Mouse (Mus musculus) splenic B cell, adult 2 months (primary cell): ENCODE measurements around the gene Slc44a1.
A peak's percentile ranks its signal among the peaks of the same experiment; 100 is the strongest.

Experiments
- DNase-seq: peaks from one replicate; pipeline ENCODE4 v3.0.0-alpha.2; 2011; ENCODE audit warnings: low read depth, low spot score
- H3K27me3 ChIP-seq: 2 replicates; pipeline ENCODE4 v1.6.1; 2012; ENCODE audit warnings: mild to moderate bottlenecking, low read length, moderate library complexity, mixed read lengths; ENCODE audit not compliant: control insufficient read depth, poor library complexity, insufficient read depth, severe bottlenecking
- H3K36me3 ChIP-seq: 2 replicates; pipeline ENCODE4 v1.6.1; 2012; ENCODE audit warnings: mild to moderate bottlenecking, low read length, moderate library complexity, mixed read lengths; ENCODE audit not compliant: control insufficient read depth, poor library complexity, insufficient read depth, severe bottlenecking

Slc44a1 gene

GRCm38 (mm10) chr4:53621084-53621483, 180.9 kb downstream of the Slc44a1 start:
- H3K27me3 ChIP-seq, result no peaks in the 10 kb centered on the region
- no peak for DNase-seq
- no peaks in the 10 kb centered on the region for H3K36me3 ChIP-seq

DNA sequence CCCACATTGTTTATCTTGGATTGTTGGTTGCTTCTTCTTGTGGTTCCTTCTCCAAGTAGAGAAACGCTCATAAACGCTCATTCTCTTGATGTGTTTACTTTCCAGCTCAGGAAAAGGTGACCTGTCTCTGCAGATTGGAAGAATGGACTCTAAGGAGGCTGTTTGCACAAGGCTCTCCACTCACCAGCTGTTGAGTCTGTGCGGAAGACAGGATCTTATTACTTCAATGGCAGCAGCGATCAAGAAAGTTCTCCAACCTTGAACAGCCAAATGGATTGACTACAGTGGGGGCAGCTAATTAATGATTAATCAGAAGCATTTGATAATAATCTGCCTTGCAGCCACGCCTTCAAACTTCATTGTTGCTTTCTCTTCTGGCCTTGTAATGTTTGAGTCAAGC, 181.3 kb downstream of the Slc44a1 start:
- DNase-seq, result no peak
- H3K27me3 ChIP-seq, result no peaks in the 10 kb centered on the region

DNA sequence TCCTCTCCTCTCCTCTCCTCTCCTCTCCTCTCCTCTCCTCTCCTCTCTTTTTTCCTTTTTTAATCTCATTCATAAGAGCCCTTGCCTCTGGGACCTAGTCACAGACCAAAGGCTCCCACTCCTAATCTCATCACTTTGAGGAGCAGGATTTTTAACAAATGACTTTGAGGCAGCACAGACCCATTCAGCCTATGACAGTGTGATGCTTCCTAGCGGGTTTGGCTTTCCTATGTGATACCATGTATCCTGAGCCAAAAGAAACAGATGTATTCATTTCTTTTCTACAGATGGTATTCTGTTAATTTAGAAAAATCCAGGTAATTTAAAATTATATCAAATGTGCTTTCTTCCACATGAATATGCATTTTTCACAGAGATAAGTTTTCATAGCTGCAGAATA, 183.5 kb downstream of the Slc44a1 start:
- Histone ChIP-seq H3K36me3 (no peaks in the 10 kb centered on the region), H3K27me3 (no peaks in the 10 kb centered on the region)
- no peak for DNase-seq

More for the DNA sequence above, 181.3 kb downstream of the Slc44a1 start:
- no peaks in the 10 kb centered on the region for H3K36me3 ChIP-seq

- Histone ChIP-seq H3K27me3 (no peaks in the 10 kb centered on the region), H3K36me3 (no peaks in the 10 kb centered on the region)
- no peak for DNase-seq
Measured at GRCm38 (mm10) chr4:53624816-53625215, 184.6 kb downstream of the Slc44a1 start.

GRCm38 (mm10) chr4:53625263-53625662, 185.1 kb downstream of the Slc44a1 start:
- Histone ChIP-seq H3K36me3 (no peaks in the 10 kb centered on the region), H3K27me3 (no peaks in the 10 kb centered on the region)
- DNase-seq, result no peak

DNA sequence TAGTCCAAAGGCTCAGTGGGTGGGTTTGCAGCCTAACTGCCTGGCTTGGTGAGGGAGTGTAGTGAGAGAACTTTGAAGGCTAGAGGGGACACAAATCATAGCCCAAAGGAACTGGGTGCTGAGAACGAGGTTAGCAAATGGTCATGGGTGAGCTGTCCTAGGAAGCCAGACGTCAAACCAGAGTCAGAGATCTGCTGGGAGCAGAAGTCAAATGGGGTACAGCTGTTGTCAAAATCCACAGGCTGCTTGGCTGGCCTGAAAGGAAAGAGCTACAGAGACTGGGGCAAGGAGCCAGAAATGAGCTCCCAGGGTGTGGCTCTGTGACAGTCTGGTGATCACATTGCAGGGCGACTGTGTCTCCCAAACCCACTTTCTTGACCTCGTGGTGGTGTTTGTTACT, 188.7 kb downstream of the Slc44a1 start:
- Histone ChIP-seq H3K27me3 (no peaks in the 10 kb centered on the region; the same call in 1 of the 2 replicates), H3K36me3 (no peaks in the 10 kb centered on the region)
- DNase-seq, result no peak

GRCm38 (mm10) chr4:53630963-53631315, 190.7 kb downstream of the Slc44a1 start:
- H3K36me3 ChIP-seq, result no peaks in the 10 kb centered on the region
- no peaks in the 10 kb centered on the region; the same call in 1 of the 2 replicates for H3K27me3 ChIP-seq
- DNase-seq, result no peak

GRCm38 (mm10) chr4:53631316-53632010, 191.2 kb downstream of the Slc44a1 start, which contains the start of gene Fsd1l:
TSS of gene Fsd1l (plus strand) at chr4:53631471.
- H3K36me3 ChIP-seq, result no peaks in the 10 kb centered on the region
- DNase-seq, result peak; percentile 44
- no peaks in the 10 kb centered on the region; the same call in 1 of the 2 replicates for H3K27me3 ChIP-seq

DNA sequence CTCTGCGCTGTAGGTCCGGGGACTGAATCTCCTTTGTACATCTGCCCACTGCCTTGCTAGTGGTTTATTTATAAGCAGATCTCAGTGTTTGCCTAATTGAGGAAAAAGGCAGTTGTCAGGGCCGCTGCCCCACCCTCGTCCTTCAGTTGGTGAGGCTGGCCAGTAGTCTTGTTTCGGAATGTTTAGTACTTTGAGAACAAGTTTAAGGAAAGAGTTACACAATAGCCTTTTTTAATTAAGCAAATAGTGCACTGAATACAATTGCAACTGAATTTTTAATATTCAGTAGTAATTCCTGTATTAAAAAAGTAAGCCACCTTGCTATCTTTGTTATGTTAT, 191.8 kb downstream of the Slc44a1 start:
- no peak for DNase-seq

DNA sequence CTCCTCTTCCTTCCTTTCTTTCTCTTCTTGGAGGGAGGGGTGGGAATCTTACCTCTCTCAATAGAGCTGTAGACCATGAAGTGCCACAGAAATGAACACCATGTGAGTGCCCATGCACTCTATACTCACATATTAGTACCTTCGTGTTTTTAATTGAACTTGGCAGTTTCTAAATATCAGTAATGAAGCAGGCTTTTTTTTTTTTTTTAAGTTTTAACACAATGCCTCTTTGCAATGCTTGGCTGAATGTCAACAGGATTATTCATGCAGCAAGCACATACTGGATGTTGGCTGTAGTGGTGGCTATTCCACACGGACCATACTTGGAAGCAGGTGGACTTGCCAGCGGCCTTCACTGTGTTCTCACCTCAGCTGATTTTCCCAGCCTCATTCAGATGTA, 195.1 kb downstream of the Slc44a1 start:
- Histone ChIP-seq H3K36me3 (no peaks in the 10 kb centered on the region), H3K27me3 (no peaks in the 10 kb centered on the region; the same call in 1 of the 2 replicates)
- DNase-seq, result no peak

More for the DNA sequence above, 191.8 kb downstream of the Slc44a1 start:
- no peaks in the 10 kb centered on the region; the same call in 1 of the 2 replicates for H3K27me3 ChIP-seq
- no peaks in the 10 kb centered on the region for H3K36me3 ChIP-seq

DNA sequence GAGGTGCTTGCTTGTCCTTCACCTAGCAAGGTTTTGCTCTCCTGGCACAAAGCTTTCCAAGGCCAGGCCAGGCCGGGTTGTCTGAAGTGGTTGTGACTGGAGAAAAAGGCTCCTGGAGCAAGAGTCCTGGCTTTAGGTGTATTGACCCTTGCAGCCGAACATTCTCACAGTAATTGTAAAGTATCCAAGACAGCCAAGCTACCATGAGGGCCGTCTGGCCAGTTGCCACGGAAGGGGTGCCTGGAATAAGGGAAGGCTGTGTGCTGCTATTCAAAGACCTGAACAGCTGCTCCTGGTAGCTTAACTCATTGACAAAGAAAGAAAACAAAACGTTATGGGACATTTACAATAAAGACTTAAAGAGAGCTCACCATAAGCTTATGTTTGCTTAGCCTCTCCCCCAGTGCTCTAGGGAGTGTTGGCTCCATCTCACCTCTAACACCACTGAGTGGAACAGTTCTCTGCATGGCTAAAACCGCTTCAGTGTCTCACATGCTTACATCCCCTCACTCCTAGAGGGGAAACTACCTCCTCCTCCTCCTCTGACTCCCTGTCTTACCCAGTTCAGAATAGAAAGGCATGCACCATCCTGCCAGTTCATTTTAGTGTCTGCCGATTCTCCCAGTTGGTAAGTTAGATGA, 197.2 kb downstream of the Slc44a1 start:
- H3K27me3 ChIP-seq, result no peaks in the 10 kb centered on the region
- no peak for DNase-seq
- H3K36me3 ChIP-seq, result no peaks in the 10 kb centered on the region

DNA sequence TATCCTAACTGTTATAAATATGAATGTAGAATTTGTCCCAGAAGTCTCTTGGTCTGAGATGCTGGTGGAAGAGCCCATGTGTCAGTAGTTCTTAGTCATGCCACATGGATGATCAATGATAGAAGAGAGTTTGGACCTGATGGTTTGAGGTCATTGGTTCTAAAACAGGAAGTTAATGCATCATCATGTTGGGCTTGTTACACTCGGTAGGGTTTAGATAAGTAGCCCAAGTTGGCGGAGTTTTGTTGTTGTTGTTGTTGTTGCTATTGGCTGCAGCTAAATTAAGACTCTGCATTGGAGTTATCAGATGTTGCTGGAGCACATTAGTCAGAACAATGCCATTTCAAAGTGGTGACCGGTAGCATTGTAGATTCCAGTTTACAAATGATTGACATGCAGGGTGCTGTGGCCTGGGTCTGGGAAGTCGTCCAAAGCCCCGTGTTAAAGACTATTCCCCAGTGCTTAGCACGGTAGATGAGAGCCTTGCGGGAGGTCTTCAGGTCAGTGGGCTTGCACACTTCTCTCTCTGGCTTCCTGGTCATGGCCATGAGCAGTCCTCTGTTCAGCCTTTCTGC, 198.4 kb downstream of the Slc44a1 start:
- DNase-seq, result no peak
- H3K36me3 ChIP-seq, result no peaks in the 10 kb centered on the region

GRCm38 (mm10) chr4:53658029-53658428, 217.8 kb downstream of the Slc44a1 start:
- Histone ChIP-seq H3K36me3 (no peaks in the 10 kb centered on the region), H3K27me3 (no peaks in the 10 kb centered on the region)
- DNase-seq, result no peak

More for the DNA sequence above, 198.4 kb downstream of the Slc44a1 start:
- H3K27me3 ChIP-seq, result no peaks in the 10 kb centered on the region

GRCm38 (mm10) chr4:53660711-53661110, 220.5 kb downstream of the Slc44a1 start:
- Histone ChIP-seq H3K36me3 (no peaks in the 10 kb centered on the region), H3K27me3 (no peaks in the 10 kb centered on the region)
- DNase-seq, result no peak
